Comparison of ENCODE assay signal across 8 mouse cellular contexts in the genomic region with DNA sequence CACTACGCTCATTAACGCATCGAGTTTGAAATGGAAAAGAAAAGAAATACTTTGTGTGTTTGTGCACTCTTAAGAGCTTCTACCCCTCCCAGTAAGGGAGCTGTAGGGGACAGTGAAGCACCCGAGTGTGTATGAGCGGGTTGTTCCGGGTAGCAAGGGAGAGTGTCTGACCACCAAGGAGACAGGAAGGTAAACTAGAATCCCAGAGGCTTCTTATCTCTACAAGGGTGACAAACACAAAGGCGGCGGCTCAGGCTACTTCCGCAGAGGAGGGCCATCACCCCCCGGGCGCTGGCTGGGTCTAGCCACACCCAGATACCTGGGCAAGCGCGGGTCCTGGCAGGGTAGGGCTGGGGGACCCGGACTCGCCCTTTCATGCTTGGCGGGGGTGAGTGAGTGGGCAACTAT. TPM values are rescaled to one million over a fixed set of nuclear protein-coding genes. Genes with fewer than 3 reads are reported as not detected.
DNase-seq lines count a peak whose midpoint lies in the region; ATAC-seq lines count a peak whose summit lies in the region.

No protein-coding gene starts in this region.

- H3K27me3 ChIP-seq in neural tube, embryonic 11.5 days (ENCODE audit: control insufficient read depth, insufficient read depth, low read length): no peaks in the 10 kb centered on the region
- no peaks in the 10 kb centered on the region for H3K27me3 ChIP-seq in embryonic facial prominence, embryonic 12.5 days
- H3K27me3 ChIP-seq in intestine, embryonic 14.5 days (replicated peaks; ENCODE audit: control insufficient read depth, insufficient read depth, low read length): no peaks in the 10 kb centered on the region
- no peaks in the 10 kb centered on the region for H3K27me3 ChIP-seq in midbrain, embryonic 15.5 days (replicated peaks)

- H3K4me2 ChIP-seq in neural tube, embryonic 11.5 days (ENCODE audit: low read depth): peak overlapping the region; percentile 93
- H3K4me2 ChIP-seq in embryonic facial prominence, embryonic 12.5 days (replicated peaks): peak overlapping the region; percentile 92
- H3K4me2 ChIP-seq in intestine, embryonic 14.5 days (ENCODE audit: low read length): peak overlapping the region; percentile 99
- peak overlapping the region; percentile 94 for H3K4me2 ChIP-seq in midbrain, embryonic 15.5 days

- 0% methylated on average over 16 of the region's 16 CpGs for WGBS in neural tube, embryonic 11.5 days
- under 1% methylated on average over 16 of the region's 16 CpGs for WGBS in embryonic facial prominence, embryonic 12.5 days
- WGBS in intestine, embryonic 14.5 days: 0% methylated on average over 16 of the region's 16 CpGs
- 1% methylated on average over 16 of the region's 16 CpGs for WGBS in midbrain, embryonic 15.5 days

- ATAC-seq in neural tube, embryonic 11.5 days (ENCODE audit: insufficient read depth, low FRiP score, low TSS enrichment): no peak
- ATAC-seq in embryonic facial prominence, embryonic 12.5 days (ENCODE audit: insufficient number of reproducible peaks, insufficient read depth, low FRiP score, low TSS enrichment): peak; percentile 67
- peak; percentile 89 for ATAC-seq in intestine, embryonic 14.5 days (replicated peaks; ENCODE audit: low FRiP score, low TSS enrichment, low read depth)
- ATAC-seq in midbrain, embryonic 15.5 days (replicated peaks): peak; percentile 84

- no peaks in the 10 kb centered on the region for H3K36me3 ChIP-seq in neural tube, embryonic 11.5 days (ENCODE audit: control insufficient read depth, insufficient read depth, low read length)
- H3K36me3 ChIP-seq in embryonic facial prominence, embryonic 12.5 days: no peaks in the 10 kb centered on the region
- no peaks in the 10 kb centered on the region for H3K36me3 ChIP-seq in intestine, embryonic 14.5 days (ENCODE audit: control insufficient read depth, insufficient read depth, low read length)
- H3K36me3 ChIP-seq in midbrain, embryonic 15.5 days (replicated peaks): no peaks in the 10 kb centered on the region

- no peak for DNase-seq in neural tube, embryonic 11.5 days (ENCODE audit: low spot score)
- DNase-seq in neural tube, embryonic 10.5 days (ENCODE audit: extremely low spot score, low spot score): no peak
- no peak for DNase-seq in intestine, embryonic 14.5 days (ENCODE audit: low spot score)
- DNase-seq in urinary bladder, postnatal 36 days (ENCODE audit: low spot score in 2 of 2): no peak
- no peak for DNase-seq in frontal cortex, postnatal 14 days (ENCODE audit: low spot score in 2 of 2)
- no peak for DNase-seq in testis, postnatal 10 days (ENCODE audit: low spot score)

- no peaks in the 10 kb centered on the region for H3K4me1 ChIP-seq in neural tube, embryonic 11.5 days (ENCODE audit: control insufficient read depth, insufficient read depth, low read length)
- peaks cover 8% of the 10 kb centered on the region; the same call in 1 of the 2 replicates for H3K4me1 ChIP-seq in embryonic facial prominence, embryonic 12.5 days
- H3K4me1 ChIP-seq in intestine, embryonic 14.5 days (replicated peaks; ENCODE audit: control insufficient read depth, insufficient read depth, low read length): peaks cover 6% of the 10 kb centered on the region; the same call in 1 of the 2 replicates
- peaks cover 18% of the 10 kb centered on the region for H3K4me1 ChIP-seq in midbrain, embryonic 15.5 days

- peak overlapping the region; percentile 76 for H3K9ac ChIP-seq in neural tube, embryonic 11.5 days (ENCODE audit: low read length)
- peak overlapping the region; percentile 68 for H3K9ac ChIP-seq in embryonic facial prominence, embryonic 12.5 days
- peak overlapping the region; percentile 74 for H3K9ac ChIP-seq in intestine, embryonic 14.5 days (ENCODE audit: low read length)
- H3K9ac ChIP-seq in midbrain, embryonic 15.5 days: peak overlapping the region; percentile 65

- peak overlapping the region; percentile 60 for H3K27ac ChIP-seq in neural tube, embryonic 11.5 days (ENCODE audit: low read depth, low read length)
- H3K27ac ChIP-seq in embryonic facial prominence, embryonic 12.5 days: peak overlapping the region; percentile 90
- peak overlapping the region; percentile 87 for H3K27ac ChIP-seq in intestine, embryonic 14.5 days (ENCODE audit: low read depth)
- H3K27ac ChIP-seq in midbrain, embryonic 15.5 days: peak overlapping the region; percentile 90

- peak overlapping the region; percentile 51 for H3K4me3 ChIP-seq in neural tube, embryonic 11.5 days (ENCODE audit: low read depth, low read length)
- H3K4me3 ChIP-seq in embryonic facial prominence, embryonic 12.5 days: peak overlapping the region; percentile 57
- H3K4me3 ChIP-seq in intestine, embryonic 14.5 days (ENCODE audit: low read depth, low read length): peak overlapping the region; percentile 42
- peak overlapping the region; percentile 67 for H3K4me3 ChIP-seq in midbrain, embryonic 15.5 days

- no peaks in the 10 kb centered on the region for H3K9me3 ChIP-seq in neural tube, embryonic 11.5 days (ENCODE audit: control insufficient read depth, low read length)
- H3K9me3 ChIP-seq in embryonic facial prominence, embryonic 12.5 days: no peaks in the 10 kb centered on the region
- H3K9me3 ChIP-seq in intestine, embryonic 14.5 days (ENCODE audit: control insufficient read depth, low read length): no peaks in the 10 kb centered on the region
- H3K9me3 ChIP-seq in midbrain, embryonic 15.5 days: no peaks in the 10 kb centered on the region

RNA-seq across cellular contexts. Expression of gene Rbx1, which starts 56.7 kb away (rescaled TPM):
- 515 and 541 TPM in 2 replicates for polyA plus RNA-seq in neural tube, embryonic 11.5 days (2014; fragmentation: Nextera tagmentation; extraction: Ambion mirVana)
- 507 and 513 TPM in 2 replicates for polyA plus RNA-seq in embryonic facial prominence, embryonic 12.5 days (2016; fragmentation: Nextera tagmentation; extraction: Ambion mirVana)
- polyA plus RNA-seq in intestine, embryonic 14.5 days (2014; fragmentation: Nextera tagmentation; extraction: Ambion mirVana): 514 and 518 TPM in 2 replicates
- polyA plus RNA-seq in midbrain, embryonic 15.5 days (2015; fragmentation: Nextera tagmentation; extraction: Ambion mirVana): 387 and 390 TPM in 2 replicates
